Mouse (Mus musculus): ENCODE measurements around the gene Babam1. TPM values are rescaled to one million over a fixed set of nuclear protein-coding genes. Genes with fewer than 3 reads are reported as not detected.

Gene Babam1
- 137 and 140 TPM in 2 replicates for polyA plus RNA-seq (2012; rRNA removed)

GRCm38 (mm10) chr8:71396639-71397305 lies at the start of gene Babam1:
Gene Babam1, plus strand, starts transcription at chr8:71396861.

GRCm38 (mm10) chr8:71366771-71367528 lies 29.7 kb upstream of the Babam1 start, which contains the start of gene Use1:
Gene Use1, plus strand, starts transcription at chr8:71366848.

GRCm38 (mm10) chr8:71371236-71371848 lies 25.3 kb upstream of the Babam1 start, which contains the start of gene Ocel1:
Gene Ocel1, plus strand, starts transcription at chr8:71371298.

GRCm38 (mm10) chr8:71381421-71381970 lies 15.2 kb upstream of the Babam1 start, which contains the start of gene Nr2f6:
Gene Nr2f6, minus strand, starts transcription at chr8:71381960.

GRCm38 (mm10) chr8:71395629-71396028 lies 1.0 kb upstream of the Babam1 start, which contains the start of gene Ushbp1:
Gene Ushbp1, minus strand, starts transcription at chr8:71395802.

GRCm38 (mm10) chr8:71405401-71406098 lies 8.9 kb downstream of the Babam1 start, which contains the start of gene Ankle1:
Gene Ankle1, plus strand, starts transcription at chr8:71406010.

Other genes starting within 250 kb of the Babam1 start
- gene Myo9b, start 124.1 kb upstream of the Babam1 start, polyA plus RNA-seq (2012; rRNA removed) = 22.6 and 30.1 TPM in 2 replicates
- 8.7 and 9.1 TPM in 2 replicates for gene Haus8, start 123.9 kb upstream of the Babam1 start, polyA plus RNA-seq (2012; rRNA removed)
- gene Use1, start 30.0 kb upstream of the Babam1 start, polyA plus RNA-seq (2012; rRNA removed) = 119 and 126 TPM in 2 replicates
- gene Ocel1, start 25.6 kb upstream of the Babam1 start, polyA plus RNA-seq (2012; rRNA removed) = 27.3 and 51.2 TPM in 2 replicates
- 411 and 497 TPM in 2 replicates for gene Nr2f6, start 14.9 kb upstream of the Babam1 start, polyA plus RNA-seq (2012; rRNA removed)
- 9.9 and 11.4 TPM in 2 replicates for gene Ushbp1, start 1.1 kb upstream of the Babam1 start, polyA plus RNA-seq (2012; rRNA removed)
- gene Ankle1, start 9.1 kb downstream of the Babam1 start, polyA plus RNA-seq (2012; rRNA removed) = 20.1 and 26.5 TPM in 2 replicates
- gene Abhd8, start 66.8 kb downstream of the Babam1 start, polyA plus RNA-seq (2012; rRNA removed) = 48.1 and 60.2 TPM in 2 replicates
- 177 and 193 TPM in 2 replicates for gene Mrpl34, start 68.1 kb downstream of the Babam1 start, polyA plus RNA-seq (2012; rRNA removed)
- 91.4 and 116 TPM in 2 replicates for gene Dda1, start 72.3 kb downstream of the Babam1 start, polyA plus RNA-seq (2012; rRNA removed)
- gene Ano8, start 89.1 kb downstream of the Babam1 start, polyA plus RNA-seq (2012; rRNA removed) = 26.9 and 33.6 TPM in 2 replicates
- 41.9 and 45.0 TPM in 2 replicates for gene Gtpbp3, start 91.2 kb downstream of the Babam1 start, polyA plus RNA-seq (2012; rRNA removed)
- gene Plvap, start 114.9 kb downstream of the Babam1 start, polyA plus RNA-seq (2012; rRNA removed) = 241 and 256 TPM in 2 replicates
- not detected in 2 replicates for gene Ccdc194, start 128.8 kb downstream of the Babam1 start, polyA plus RNA-seq (2012; rRNA removed)
- 152 and 173 TPM in 2 replicates for gene Bst2, start 140.6 kb downstream of the Babam1 start, polyA plus RNA-seq (2012; rRNA removed)
- 211 and 221 TPM in 2 replicates for gene Mvb12a, start 146.1 kb downstream of the Babam1 start, polyA plus RNA-seq (2012; rRNA removed)
- gene Tmem221, start 162.0 kb downstream of the Babam1 start, polyA plus RNA-seq (2012; rRNA removed) = 0.60 and 1.3 TPM in 2 replicates
- gene Nxnl1, start 169.7 kb downstream of the Babam1 start, polyA plus RNA-seq (2012; rRNA removed) = not detected in 2 replicates
- 99.3 and 110 TPM in 2 replicates for gene Slc27a1, start 172.0 kb downstream of the Babam1 start, polyA plus RNA-seq (2012; rRNA removed)
- 232 and 268 TPM in 2 replicates for gene Pgls, start 195.3 kb downstream of the Babam1 start, polyA plus RNA-seq (2012; rRNA removed)
- gene Fam129c, start 200.8 kb downstream of the Babam1 start, polyA plus RNA-seq (2012; rRNA removed) = 6.0 and 7.6 TPM in 2 replicates
- gene Colgalt1, start 214.1 kb downstream of the Babam1 start, polyA plus RNA-seq (2012; rRNA removed) = 120 and 129 TPM in 2 replicates